Mouse (Mus musculus) heart, embryonic 14.5 days (tissue): ENCODE results near the gene Cd9. TPM values are rescaled to one million over a fixed set of nuclear protein-coding genes. Genes with fewer than 3 reads are reported as not detected.

Source experiments
- ATAC-seq: fragments of 200-750 bp; cut with Nextera tagmentation; 2 replicates; pipeline ENCODE4 v1.8.0; 2017; ENCODE audit warnings: low read depth, moderate TSS enrichment; ENCODE audit not compliant: insufficient number of reproducible peaks, insufficient read depth, low FRiP score
- H3K27ac ChIP-seq, 2 experiments: fragments of 200-500 bp in 1 of 2; fragments of 300-500 bp in 1 of 2; sonication (generic) in 1 of 2; replicated peaks in 1 of 2; 2 replicates each; pipeline ENCODE4 v1.5.1; 2012 to 2014; ENCODE audit warnings: low read depth in 2 of 2, low read length in 2 of 2, control low read depth in 1 of 2, mild to moderate bottlenecking in 1 of 2, mixed read lengths in 1 of 2; ENCODE audit not compliant: control insufficient read depth in 1 of 2, insufficient read depth in 1 of 2
- H3K27me3 ChIP-seq: fragments of 300-500 bp; sonication (generic); 2 replicates; pipeline ENCODE4 v1.6.1; 2014; ENCODE audit warnings: mild to moderate bottlenecking, low read length, control low read depth; ENCODE audit not compliant: control insufficient read depth, insufficient read depth
- H3K36me3 ChIP-seq: fragments of 300-500 bp; sonication (generic); 2 replicates; pipeline ENCODE4 v1.6.1; 2014; ENCODE audit warnings: mild to moderate bottlenecking, control low read depth, low read length, mixed read lengths; ENCODE audit not compliant: control insufficient read depth, insufficient read depth
- H3K4me1 ChIP-seq, 2 experiments: fragments of 200-500 bp in 1 of 2; fragments of 300-500 bp in 1 of 2; sonication (generic) in 1 of 2; 2 replicates each; pipeline ENCODE4 v1.6.1; 2012 to 2014; ENCODE audit warnings: low read length in 2 of 2, control low read depth in 1 of 2, mixed read lengths in 1 of 2; ENCODE audit not compliant: control insufficient read depth in 2 of 2, insufficient read depth in 2 of 2
- H3K4me2 ChIP-seq: fragments of 300-500 bp; sonication (generic); 2 replicates; pipeline ENCODE4 v1.6.1; 2014; ENCODE audit warnings: mild to moderate bottlenecking, low read length
- H3K4me3 ChIP-seq, 2 experiments: fragments of 200-500 bp in 1 of 2; fragments of 300-500 bp in 1 of 2; sonication (generic) in 1 of 2; 2 replicates each; pipeline ENCODE4 v1.5.1; 2012 to 2014; ENCODE audit warnings: low read length in 2 of 2, mild to moderate bottlenecking in 2 of 2, control low read depth in 1 of 2, low read depth in 1 of 2, moderate library complexity in 1 of 2; ENCODE audit not compliant: control insufficient read depth in 1 of 2, insufficient read depth in 1 of 2
- H3K9ac ChIP-seq: fragments of 300-500 bp; sonication (generic); 2 replicates; pipeline ENCODE4 v1.6.1; 2014; ENCODE audit warnings: mild to moderate bottlenecking, low read length
- H3K9me3 ChIP-seq: fragments of 300-500 bp; sonication (generic); 2 replicates; pipeline ENCODE4 v1.6.1; 2016; ENCODE audit warnings: low read length, control low read depth; ENCODE audit not compliant: control insufficient read depth
- WGBS: fragments of 180-500 bp; shearing (Covaris S2); extraction: QIAGEN DNeasy Blood & Tissue Kit; methylation state at CpG from one replicate; pipeline ENCODE4 v1.1.7; 2014; 5-methylcytosine and 5-hydroxymethylcytosine counted together
- polyA plus RNA-seq: library from polyadenylated mRNA; unstranded; fragments of >200 nt; fragmentation: Nextera tagmentation; extraction: Ambion mirVana; gene quantifications from 2 replicates; pipeline ENCODE4 v1.2.1, GENCODE M21; 2014

The Cd9 gene
- polyA plus RNA-seq, 1 experiment from 2014 or later, result 91.8 TPM

DNA sequence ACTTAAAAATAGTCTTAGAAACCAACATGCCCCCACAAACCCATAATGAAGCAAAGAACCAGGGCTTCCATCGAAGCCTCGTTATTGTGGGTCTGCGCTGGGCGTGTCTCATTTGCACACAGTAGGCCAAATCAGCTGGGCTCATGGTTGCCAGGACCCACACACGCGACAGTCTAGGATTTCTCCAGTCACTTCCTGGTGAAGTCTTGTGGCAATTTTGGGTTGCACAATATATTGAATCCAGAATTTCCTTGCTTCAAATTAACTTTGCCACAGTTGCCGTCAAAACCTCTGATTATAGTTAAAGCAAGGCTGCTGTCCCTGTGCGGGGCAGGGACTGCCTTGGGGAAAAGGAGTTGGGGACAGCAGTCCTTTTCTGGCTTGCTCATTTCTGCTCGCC lies 39.9 kb downstream of the Cd9 start:
- Histone ChIP-seq H3K36me3 (peaks cover 7% of the 10 kb centered on the region; the same call in 1 of the 2 replicates), H3K27ac (no peak overlapping the region), H3K4me2 (no peak overlapping the region), H3K9ac (no peak overlapping the region), H3K4me1 (peaks cover 2 to 5% of the 10 kb centered on the region in 2 experiments; a peak in 1 of 4 replicates), H3K9me3 (no peaks in the 10 kb centered on the region), H3K27me3 (no peaks in the 10 kb centered on the region), H3K4me3 (no peak overlapping the region)
- no peak for ATAC-seq
- WGBS, result 82% methylated on average over 9 of the region's 9 CpGs

DNA sequence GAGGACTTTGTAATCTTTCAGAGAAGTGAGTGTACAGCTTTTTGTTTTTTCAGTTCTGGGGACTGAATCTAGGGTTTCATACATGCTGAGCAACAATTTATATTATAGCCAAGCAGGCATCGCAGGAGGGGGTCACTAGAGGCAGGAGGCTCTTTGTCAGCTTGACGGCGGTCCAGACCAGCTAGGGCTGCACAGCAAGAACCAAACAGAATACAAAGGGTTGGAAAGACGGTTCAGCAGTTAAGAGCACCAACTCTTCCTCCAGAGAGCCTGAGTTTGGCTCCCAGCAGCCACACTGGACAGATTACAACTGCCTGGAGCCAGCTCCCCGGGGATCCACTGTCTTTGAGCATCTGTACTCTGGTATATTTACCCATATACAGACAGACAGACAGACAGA lies 40.3 kb downstream of the Cd9 start:
- H3K9me3 ChIP-seq, result no peaks in the 10 kb centered on the region
- H3K4me3 ChIP-seq, result no peak overlapping the region
- H3K27ac ChIP-seq, result no peak overlapping the region
- H3K9ac ChIP-seq, result no peak overlapping the region
- no peak for ATAC-seq
- H3K4me2 ChIP-seq, result no peak overlapping the region
- H3K27me3 ChIP-seq, result no peaks in the 10 kb centered on the region
- WGBS, result 73% methylated on average over 5 of the region's 5 CpGs
- peaks cover 4% of the 10 kb centered on the region; the same call in 1 of the 2 replicates for H3K36me3 ChIP-seq
- H3K4me1 ChIP-seq, result peaks cover 2 to 5% of the 10 kb centered on the region in 2 experiments; a peak in 1 of 4 replicates

DNA sequence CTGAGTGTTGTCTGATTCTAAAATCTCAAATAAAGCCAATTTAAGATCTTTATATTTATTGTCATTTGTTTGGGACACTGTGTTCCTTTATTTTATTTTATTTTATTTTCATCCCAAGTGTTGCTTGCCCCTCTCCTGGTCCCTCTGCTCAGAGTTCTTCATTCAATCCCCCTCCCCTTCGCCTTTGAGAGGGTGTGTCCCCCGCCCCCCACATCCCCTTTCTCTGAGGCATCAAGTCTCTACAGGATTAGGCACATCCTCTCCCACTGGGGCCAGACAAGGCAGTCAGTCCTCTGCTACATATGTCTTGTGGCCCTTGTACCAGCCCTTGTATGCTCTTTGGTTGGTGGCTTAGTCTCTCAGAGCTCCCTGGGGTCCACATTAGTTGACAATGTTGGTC lies 46.9 kb downstream of the Cd9 start:
- Histone ChIP-seq H3K9me3 (no peaks in the 10 kb centered on the region), H3K9ac (no peak overlapping the region), H3K27me3 (no peaks in the 10 kb centered on the region), H3K4me3 (no peak overlapping the region), H3K36me3 (no peaks in the 10 kb centered on the region), H3K27ac (no peak overlapping the region), H3K4me1 (peaks cover 0 to 4% of the 10 kb centered on the region in 2 experiments; a peak in 1 of 4 replicates), H3K4me2 (no peak overlapping the region)
- no peak for ATAC-seq
- WGBS, result 75% methylated on average over 2 of the region's 2 CpGs

DNA sequence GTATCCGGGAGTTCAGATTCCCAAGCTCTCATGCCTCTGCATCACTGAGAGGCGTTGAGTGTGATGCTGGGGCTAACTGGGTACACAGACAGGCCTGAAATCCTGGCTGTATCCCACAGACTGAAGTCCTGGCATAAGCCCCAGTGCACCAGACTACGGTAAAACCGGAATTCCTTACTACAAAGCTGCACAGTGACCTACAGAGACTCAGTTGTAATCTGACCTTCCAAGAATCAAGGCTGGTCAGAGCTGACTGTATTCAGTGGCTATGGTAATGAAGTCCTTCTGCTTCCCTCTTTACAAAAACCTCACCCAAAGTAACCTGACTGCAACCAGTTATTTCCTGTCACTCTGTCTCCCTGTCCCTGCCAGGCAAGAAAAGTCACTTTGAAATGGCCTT lies 47.4 kb downstream of the Cd9 start:
- 44% methylated on average over 4 of the region's 4 CpGs for WGBS

DNA sequence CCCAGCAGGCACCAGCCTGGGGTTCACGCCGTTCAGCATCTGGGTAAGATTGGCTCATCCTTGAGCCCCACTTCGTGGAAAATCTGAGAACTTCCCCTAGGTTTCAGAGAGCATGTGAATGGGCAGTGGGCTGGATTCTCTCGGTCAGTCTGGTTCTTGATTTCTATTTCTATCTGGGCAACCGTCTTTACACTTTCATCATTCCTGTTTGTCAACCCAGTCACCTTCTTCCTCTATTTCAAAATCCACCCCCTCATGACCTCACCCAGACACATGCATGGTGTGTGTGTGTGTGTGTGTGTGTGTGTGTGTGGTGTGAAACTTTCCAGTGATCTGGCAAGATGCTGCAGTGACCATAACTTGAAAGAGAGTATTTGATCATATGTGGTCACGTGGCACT lies 49.2 kb downstream of the Cd9 start:
- WGBS, result 83% methylated on average over 6 of the region's 6 CpGs
- ATAC-seq, result no peak

More for the DNA sequence above, 47.4 kb downstream of the Cd9 start:
- Histone ChIP-seq H3K4me2 (no peak overlapping the region), H3K9ac (no peak overlapping the region), H3K4me1 (peaks cover 0 to 4% of the 10 kb centered on the region in 2 experiments; a peak in 1 of 4 replicates), H3K27ac (no peak overlapping the region; a peak in 1 of 4 replicates), H3K4me3 (no peak overlapping the region), H3K36me3 (no peaks in the 10 kb centered on the region), H3K27me3 (no peaks in the 10 kb centered on the region), H3K9me3 (no peaks in the 10 kb centered on the region)
- ATAC-seq, result no peak

DNA sequence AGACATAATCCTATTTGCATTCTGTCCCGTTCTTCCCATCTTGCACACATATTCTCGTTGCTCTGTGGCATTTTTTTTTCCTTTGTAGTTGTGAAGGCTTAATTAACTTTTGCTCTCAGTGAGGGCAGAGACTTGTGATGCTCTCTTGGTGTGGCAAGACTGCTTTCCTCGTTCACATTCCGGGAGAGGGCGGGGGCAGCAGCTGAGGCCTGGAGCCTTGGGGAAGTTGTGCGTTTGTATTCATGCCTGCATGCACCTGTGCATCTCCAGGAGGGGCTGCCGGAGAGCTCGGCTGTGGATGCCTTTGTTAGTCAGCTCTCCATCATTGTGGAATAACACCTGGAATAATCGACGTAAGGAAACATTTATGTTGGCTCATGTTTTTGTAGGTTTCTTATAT lies 52.0 kb downstream of the Cd9 start:
- no peaks in the 10 kb centered on the region for H3K36me3 ChIP-seq
- H3K9ac ChIP-seq, result no peak overlapping the region
- ATAC-seq, result no peak
- no peaks in the 10 kb centered on the region for H3K9me3 ChIP-seq
- no peak overlapping the region for H3K4me3 ChIP-seq
- H3K27me3 ChIP-seq, result no peaks in the 10 kb centered on the region
- H3K4me1 ChIP-seq, result peaks cover 0 to 8% of the 10 kb centered on the region in 2 experiments; a peak in 2 of 4 replicates
- 70% methylated on average over 10 of the region's 10 CpGs for WGBS
- H3K4me2 ChIP-seq, result no peak overlapping the region
- H3K27ac ChIP-seq, result no peak overlapping the region

More for the DNA sequence above, 49.2 kb downstream of the Cd9 start:
- Histone ChIP-seq H3K9me3 (no peaks in the 10 kb centered on the region), H3K9ac (no peak overlapping the region), H3K27ac (no peak overlapping the region), H3K4me2 (no peak overlapping the region), H3K4me3 (no peak overlapping the region), H3K27me3 (no peaks in the 10 kb centered on the region), H3K36me3 (no peaks in the 10 kb centered on the region), H3K4me1 (peaks cover 0 to 4% of the 10 kb centered on the region in 2 experiments; a peak in 1 of 4 replicates)

DNA sequence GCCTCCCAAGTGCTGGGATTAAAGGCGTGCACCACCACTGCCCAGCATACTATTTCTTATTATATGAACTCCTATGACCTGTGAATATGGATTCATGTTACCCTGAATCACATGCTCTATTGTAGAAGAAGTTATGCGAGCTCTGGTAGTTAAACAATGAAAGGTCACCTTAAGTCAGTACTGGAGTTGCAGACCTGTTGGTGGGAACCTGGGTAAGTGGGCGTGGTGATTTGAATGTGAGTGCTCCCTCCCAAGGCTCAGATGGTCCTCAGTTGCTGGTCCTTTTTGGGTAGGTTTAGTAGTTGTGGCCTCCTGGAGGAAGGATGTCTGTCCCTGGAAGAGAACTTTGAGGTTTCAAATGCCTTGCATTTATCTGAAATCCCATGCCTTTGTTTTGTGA lies 57.8 kb downstream of the Cd9 start:
- H3K9ac ChIP-seq, result no peak overlapping the region

More for the DNA sequence above, 57.8 kb downstream of the Cd9 start:
- Histone ChIP-seq H3K4me2 (no peak overlapping the region), H3K4me3 (no peak overlapping the region), H3K4me1 (peaks cover 2 to 18% of the 10 kb centered on the region in 2 experiments), H3K9me3 (no peaks in the 10 kb centered on the region), H3K27me3 (no peaks in the 10 kb centered on the region), H3K36me3 (no peaks in the 10 kb centered on the region), H3K27ac (no peak overlapping the region)
- ATAC-seq, result no peak
- 86% methylated on average over 3 of the region's 3 CpGs for WGBS
